Mouse (Mus musculus) gonadal fat pad, adult 2 months (tissue): Measurements from ENCODE around the gene Tex2. TPM values are rescaled to one million over a fixed set of nuclear protein-coding genes. Genes with fewer than 3 reads are reported as not detected.

ENCODE experiments used
- polyA plus RNA-seq: library from polyadenylated mRNA; depleted of rRNA; stranded (reverse); fragments of >200 nt; gene quantifications from 2 replicates; pipeline ENCODE4 v1.2.3, GENCODE M21; 2012; rRNA removed

Tex2 gene
- polyA plus RNA-seq, 1 experiment = 26.6 TPM

Other genes with a start within 250 kb of the Tex2 start
- gene Prr29, start 248.0 kb downstream of the Tex2 start, polyA plus RNA-seq = 5.3 and 11.3 TPM in 2 replicates
- gene Icam2, start 225.3 kb downstream of the Tex2 start, polyA plus RNA-seq = 27.4 and 41.4 TPM in 2 replicates
- 52.6 and 66.8 TPM in 2 replicates for gene Ern1, start 125.6 kb downstream of the Tex2 start, polyA plus RNA-seq
- gene Pecam1, start 137.2 kb upstream of the Tex2 start, polyA plus RNA-seq = 62.5 and 77.5 TPM in 2 replicates
- 0.82 and 0.93 TPM in 2 replicates for gene Milr1, start 137.8 kb upstream of the Tex2 start, polyA plus RNA-seq
- 4.4 and 5.1 TPM in 2 replicates for gene Polg2, start 166.1 kb upstream of the Tex2 start, polyA plus RNA-seq
- gene Ddx5, start 175.8 kb upstream of the Tex2 start, polyA plus RNA-seq = 362 and 416 TPM in 2 replicates
- 4.3 and 4.5 TPM in 2 replicates for gene Cep95, start 175.8 kb upstream of the Tex2 start, polyA plus RNA-seq